In genomic region chr2:136682146-136682860, GRCm38 (mm10) we compare ENCODE assay signal across 13 mouse cellular contexts. TPM values are rescaled to one million over a fixed set of nuclear protein-coding genes. Genes with fewer than 3 reads are reported as not detected.
DNase-seq lines count a peak whose midpoint lies in the region; ATAC-seq and TF ChIP-seq lines count a peak whose summit lies in the region.
"Had no signal": no experiment of that assay in that cellular context is flagged by ENCODE, and none has a peak within 500 bp of the region (broad histone marks: within the 10 kb centered on the region; RNA-seq: fewer than 3 reads in every experiment).

No protein-coding gene starts in this region.

- no peaks in the 10 kb centered on the region for H3K27me3 ChIP-seq in kidney, embryonic 15.5 days
- H3K27me3 ChIP-seq in C2C12 (ENCODE audit: control insufficient read depth, insufficient read depth, insufficient read length) = no peaks in the 10 kb centered on the region
- no peaks in the 10 kb centered on the region; the same call in 1 of the 2 replicates for H3K27me3 ChIP-seq in forebrain, embryonic 12.5 days
- H3K27me3 ChIP-seq: CH12.LX; hindbrain, embryonic 12.5 days had no signal

- H3K79me2 ChIP-seq in C2C12 (ENCODE audit: control insufficient read depth, insufficient read depth) = no peaks in the 10 kb centered on the region

- no peak for TF ChIP-seq CTCF in C2C12 (IDR thresholded peaks at IDR 0.05; ENCODE audit: control insufficient read depth, insufficient read depth, insufficient read length)

- H3K9ac ChIP-seq in kidney, embryonic 15.5 days = no peak overlapping the region
- H3K9ac ChIP-seq in forebrain, embryonic 12.5 days = no peak overlapping the region
- H3K9ac ChIP-seq: hindbrain, embryonic 12.5 days had no signal

- H3K27ac ChIP-seq in kidney, embryonic 15.5 days = no peak overlapping the region
- H3K27ac ChIP-seq in brown adipose tissue, adult 24 weeks (replicated peaks; ENCODE audit: low read depth, low read length) = peak overlapping the region; percentile 88
- H3K27ac ChIP-seq in forebrain, embryonic 12.5 days = no peak overlapping the region
- H3K27ac ChIP-seq: hindbrain, embryonic 12.5 days; layer of hippocampus, adult 2 months had no signal

- WGBS in kidney, embryonic 15.5 days = 62% methylated on average over 11 of the region's 11 CpGs
- 81% methylated on average over 11 of the region's 11 CpGs for WGBS in forebrain, embryonic 12.5 days

- no peaks in the 10 kb centered on the region for H3K36me3 ChIP-seq in kidney, embryonic 15.5 days
- H3K36me3 ChIP-seq in C2C12 (ENCODE audit: control insufficient read depth, insufficient read depth) = no peaks in the 10 kb centered on the region
- no peaks in the 10 kb centered on the region for H3K36me3 ChIP-seq in forebrain, embryonic 12.5 days (replicated peaks)
- H3K36me3 ChIP-seq: hindbrain, embryonic 12.5 days had no signal

- H3K4me1 ChIP-seq in kidney, embryonic 15.5 days = peaks cover 26% of the 10 kb centered on the region
- peaks cover 3% of the 10 kb centered on the region for H3K4me1 ChIP-seq in brown adipose tissue, adult 24 weeks (ENCODE audit: control insufficient read depth, insufficient read depth, insufficient read length, low read length)
- H3K4me1 ChIP-seq in forebrain, embryonic 12.5 days = peaks cover 25% of the 10 kb centered on the region

- H3K79me3 ChIP-seq in C2C12 (ENCODE audit: low read depth) = no peaks in the 10 kb centered on the region

- no peak overlapping the region for H3K4me3 ChIP-seq in kidney, embryonic 15.5 days (replicated peaks)
- no peak overlapping the region for H3K4me3 ChIP-seq in C2C12 (ENCODE audit: insufficient read depth, poor library complexity, severe bottlenecking)
- H3K4me3 ChIP-seq in brown adipose tissue, adult 24 weeks (ENCODE audit: insufficient read depth, low read depth, low read length) = no peak overlapping the region
- H3K4me3 ChIP-seq in forebrain, embryonic 12.5 days (replicated peaks) = no peak overlapping the region
- H3K4me3 ChIP-seq: hindbrain, embryonic 12.5 days; layer of hippocampus, adult 2 months had no signal

- peak; percentile 20 for DNase-seq in kidney, adult 11 months
- peak; percentile 15 for DNase-seq in kidney, adult 9 months
- DNase-seq in spleen, postnatal 10 days (ENCODE audit: low spot score in 2 of 2) = no peak
- DNase-seq: cerebellum, postnatal 14 days had no signal

- no peak for ATAC-seq in kidney, embryonic 15.5 days (replicated peaks; ENCODE audit: low FRiP score)
- ATAC-seq in forebrain, embryonic 12.5 days (ENCODE audit: low FRiP score) = no peak
- no peak for ATAC-seq in erythroblast, adult 5-6 weeks (replicated peaks; ENCODE audit: low FRiP score, poor library complexity, severe bottlenecking)
- ATAC-seq: midbrain, embryonic 16.5 days had no signal

- H3K9me3 ChIP-seq in kidney, embryonic 15.5 days (replicated peaks) = no peaks in the 10 kb centered on the region
- no peaks in the 10 kb centered on the region for H3K9me3 ChIP-seq in forebrain, embryonic 12.5 days
- H3K9me3 ChIP-seq: hindbrain, embryonic 12.5 days had no signal

- H3ac ChIP-seq in C2C12 (ENCODE audit: control insufficient read depth, insufficient read length, low read depth) = no peak overlapping the region

- no peak overlapping the region for H3K4me2 ChIP-seq in kidney, embryonic 15.5 days
- no peak overlapping the region for H3K4me2 ChIP-seq in forebrain, embryonic 12.5 days
- H3K4me2 ChIP-seq: hindbrain, embryonic 12.5 days had no signal

TF ChIP-seq in C2C12, 6 proteins besides CTCF, POLR2A, EP300 and RAD21:
- TF ChIP-seq USF1 (IDR thresholded peaks at IDR 0.05; ENCODE audit: low read depth) (no peak), MYOG (IDR thresholded peaks at IDR 0.05; ENCODE audit: control insufficient read depth, extremely low read depth, insufficient read length) (no peak), MAX (IDR thresholded peaks at IDR 0.05) (no peak), CEBPB (IDR thresholded peaks at IDR 0.05; ENCODE audit: low read depth) (peak; percentile 4), FOSL1 (IDR thresholded peaks at IDR 0.05; ENCODE audit: insufficient read depth, low read length, poor library complexity, severe bottlenecking) (no peak)

RNA-seq across cellular contexts. Expression of gene Snap25, which starts 30.9 kb away (rescaled TPM):
- polyA plus RNA-seq in kidney, embryonic 15.5 days (2015; fragmentation: Nextera tagmentation; extraction: Ambion mirVana) = 2.1 and 6.7 TPM in 2 replicates
- polyA plus RNA-seq in C2C12 (2012; fragmentation: generic; extraction: Trizol) = not detected
- not detected in 2 replicates for polyA plus RNA-seq in brown adipose tissue, adult 24 weeks (2012; ENCODE audit: insufficient read depth, insufficient read length, missing spikeins)
- polyA plus RNA-seq in forebrain, embryonic 12.5 days (2016; fragmentation: Nextera tagmentation; extraction: Ambion mirVana) = 32.0 and 37.7 TPM in 2 replicates
- total RNA-seq in erythroblast, adult 5-6 weeks (2015; ENCODE audit: low replicate concordance) = not detected in 2 replicates
- not detected in 2 replicates for total RNA-seq in erythroblast, adult 5-6 weeks (2017; ENCODE audit: low replicate concordance)
- total RNA-seq: CH12.LX had no signal

Comparison
In these comparisons a context has a peak if more than half of its experiments do, and no peak if none do; other contexts are left out.
1. DNase-seq: peak in kidney, adult 11 months (single experiment) and kidney, adult 9 months (single experiment); none in spleen, postnatal 10 days (0 of 2).